Mouse (Mus musculus) bone marrow, adult 2 months (tissue): ENCODE measurements around the gene Mast4.

Experiments used
- CTCF ChIP-seq: fragments of 200-500 bp; IDR thresholded peaks from 2 replicates; pipeline ENCODE4 v1.5.1; 2011; ENCODE audit warnings: low read length, control low read depth; ENCODE audit not compliant: control insufficient read depth, insufficient read depth
- POLR2A ChIP-seq: fragments of 200-500 bp; IDR thresholded peaks from 2 replicates; pipeline ENCODE4 v1.6.1; 2011; ENCODE audit warnings: low read depth, mild to moderate bottlenecking, control low read depth, low read length, borderline replicate concordance; ENCODE audit not compliant: control insufficient read depth

GRCm38 (mm10) chr13:102880381-102881076 is 453.8 kb downstream of the Mast4 start:
- no peak for TF ChIP-seq CTCF
- no peak for TF ChIP-seq POLR2A
